Mouse (Mus musculus) bone marrow macrophage, adult 2 months (primary cell): Measurements from ENCODE around the gene Ptgfrn.

Experiments used
- CTCF ChIP-seq: IDR thresholded peaks from 2 replicates; pipeline ENCODE4 v1.5.1; 2012; ENCODE audit warnings: low read depth, mild to moderate bottlenecking, low read length, moderate library complexity
- POLR2A ChIP-seq: IDR thresholded peaks from 2 replicates; pipeline ENCODE4 v1.6.1; 2012; ENCODE audit warnings: mild to moderate bottlenecking, low read depth, low read length, borderline replicate concordance

DNA sequence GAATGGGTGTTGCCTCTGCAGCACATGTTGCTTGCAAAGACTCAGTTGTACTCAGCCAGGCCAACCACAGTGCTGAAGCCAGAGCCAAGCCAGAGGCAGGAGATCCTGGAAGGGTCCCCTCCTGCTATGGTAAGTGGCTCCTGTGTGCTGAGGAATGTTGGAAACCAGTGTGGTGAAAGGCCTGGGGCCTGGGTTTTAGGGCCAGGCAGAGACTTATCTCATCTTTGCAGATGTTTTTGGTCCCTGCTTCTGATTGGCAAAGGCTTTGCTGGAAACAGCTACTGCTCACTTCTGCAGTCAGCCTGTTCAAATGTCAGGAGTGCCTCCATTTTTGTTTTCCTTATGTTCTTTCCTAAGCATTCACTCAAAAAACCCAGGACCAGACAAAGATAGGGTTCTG lies 19.0 kb upstream of the Ptgfrn start:
- TF ChIP-seq POLR2A (no peak), CTCF (no peak)
